Mouse (Mus musculus) gastrocnemius, postnatal 10 days (tissue): ENCODE measurements around the gene Zmat3. TPM values are rescaled to one million over a fixed set of nuclear protein-coding genes. Genes with fewer than 3 reads are reported as not detected.
A peak's percentile ranks its signal among the peaks of the same experiment; 100 is the strongest.

Experiments
- DNase-seq: peaks from one replicate; pipeline ENCODE4 v3.0.0; 2021; ENCODE audit warnings: mixed read lengths
- total RNA-seq, 2 experiments: library from RNA; stranded (reverse); gene quantifications; 2 replicates each; pipeline ENCODE4 v1.2.3; 2021

Gene Zmat3
- total RNA-seq, 2 experiments from 2014 or later = 11.2 to 13.2 TPM

DNA sequence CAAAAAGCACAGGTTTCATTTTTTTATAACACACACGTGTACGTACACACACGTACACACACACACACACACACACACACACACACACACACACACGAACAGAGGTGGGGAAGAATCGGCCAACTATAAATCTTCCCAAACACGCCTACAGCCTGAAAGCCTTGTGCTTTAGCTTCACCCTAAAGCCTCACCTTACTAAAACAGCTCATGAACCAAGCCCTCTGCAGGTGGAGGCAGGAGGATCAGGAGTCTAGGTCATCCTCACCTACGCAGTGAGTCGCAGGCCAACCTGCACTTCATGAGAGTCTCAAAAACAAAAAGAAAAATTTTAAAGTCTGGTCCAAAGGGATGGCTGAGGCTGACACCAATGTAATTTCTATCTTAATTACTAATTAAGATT is 6.7 kb upstream of the Zmat3 start:
- no peak for DNase-seq

DNA sequence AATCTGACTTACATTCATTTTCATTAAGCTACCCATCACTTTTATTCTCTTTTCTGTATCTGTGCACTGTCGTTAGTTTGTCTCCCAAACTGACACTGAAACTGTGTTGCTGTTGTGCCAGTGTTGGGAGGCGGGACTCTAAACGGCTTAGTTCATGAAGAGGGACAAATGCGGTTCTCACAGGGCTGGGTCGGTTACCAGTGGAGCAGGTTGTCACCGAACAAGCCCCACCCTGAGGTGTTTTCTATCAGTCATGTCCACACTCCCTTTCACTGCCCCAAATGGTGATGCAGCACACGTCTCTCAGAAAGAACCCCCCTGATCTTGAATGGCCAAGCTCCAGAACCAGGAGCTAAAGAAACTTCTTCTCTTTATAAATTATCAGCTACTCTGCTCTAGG is 6.1 kb upstream of the Zmat3 start:
- DNase-seq = no peak

DNA sequence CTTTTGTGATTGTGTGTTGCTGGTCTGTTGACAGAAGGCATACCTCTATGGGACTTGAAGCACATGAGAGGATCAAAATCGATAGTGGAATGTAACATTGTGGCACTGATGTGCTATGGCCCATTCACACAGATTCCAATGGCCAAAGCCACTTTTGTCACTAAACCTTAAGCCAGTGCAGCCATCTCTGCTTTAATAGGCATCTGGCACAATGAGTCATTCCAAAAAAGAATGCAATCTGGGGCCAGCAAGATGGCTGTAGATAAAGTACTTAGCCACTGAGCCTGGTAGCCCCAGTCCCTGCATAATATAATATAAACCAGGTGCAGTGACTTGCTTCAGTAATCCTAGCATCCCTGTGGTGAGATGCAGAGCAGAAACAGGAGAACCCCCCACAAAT is 1.7 kb upstream of the Zmat3 start:
- no peak for DNase-seq

DNA sequence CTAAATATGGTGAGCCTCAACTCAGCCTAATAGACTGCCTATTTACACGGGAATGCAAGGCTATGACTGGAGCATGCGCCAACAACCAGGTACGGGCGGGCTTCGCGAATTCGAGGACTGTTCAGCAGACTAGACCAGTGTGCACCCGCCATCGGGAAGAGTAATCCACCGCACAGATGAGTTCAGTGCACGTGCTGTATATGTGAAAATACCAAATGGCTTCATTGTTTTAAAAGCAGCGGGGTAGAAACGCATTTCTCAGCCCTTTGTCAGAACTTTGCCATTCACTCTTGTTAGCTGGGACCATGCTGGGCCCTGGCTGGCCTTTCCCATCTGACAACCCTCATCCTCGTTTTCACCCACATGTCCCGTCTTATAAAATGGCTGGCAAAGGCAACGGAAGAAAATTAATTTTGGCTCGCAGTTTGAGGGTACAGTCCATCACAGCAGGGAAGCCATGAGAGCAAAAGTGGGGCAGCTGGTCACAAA is 476 bp upstream of the Zmat3 start:
- DNase-seq = no peak

DNA sequence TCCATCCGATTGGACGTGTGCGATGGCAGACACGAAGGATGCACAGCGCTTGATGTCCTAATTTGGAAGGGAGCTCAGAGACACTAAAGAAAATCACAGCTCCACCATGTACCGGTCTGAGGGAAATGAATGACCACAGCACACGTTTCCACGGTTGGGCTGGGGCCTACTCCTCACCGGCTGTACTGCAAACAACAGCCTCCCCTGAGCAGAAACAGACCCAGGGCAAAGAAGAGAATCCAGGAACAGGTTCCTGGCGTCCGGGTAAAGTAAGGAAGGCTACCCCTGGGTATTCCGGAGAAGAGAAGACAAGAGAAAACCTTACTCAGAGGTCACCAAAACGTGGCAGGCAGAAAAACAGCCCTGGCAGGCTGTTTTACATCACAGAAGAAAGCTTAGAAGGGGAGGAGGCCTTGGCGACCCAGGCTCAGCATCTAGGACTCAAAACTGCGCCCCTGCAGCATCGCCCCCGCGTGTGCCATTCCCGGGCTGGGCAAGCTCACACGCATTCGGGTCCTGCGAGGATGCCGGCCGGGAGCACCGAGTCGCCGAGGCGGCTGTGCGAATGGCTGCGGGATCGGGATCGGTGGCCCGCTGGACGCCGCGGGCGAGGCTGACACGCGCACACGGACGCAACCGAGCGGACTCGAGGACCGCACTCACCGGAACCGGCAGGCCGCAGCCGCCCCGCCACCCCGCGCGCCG is 821 bp downstream of the Zmat3 start:
- no peak for DNase-seq

DNA sequence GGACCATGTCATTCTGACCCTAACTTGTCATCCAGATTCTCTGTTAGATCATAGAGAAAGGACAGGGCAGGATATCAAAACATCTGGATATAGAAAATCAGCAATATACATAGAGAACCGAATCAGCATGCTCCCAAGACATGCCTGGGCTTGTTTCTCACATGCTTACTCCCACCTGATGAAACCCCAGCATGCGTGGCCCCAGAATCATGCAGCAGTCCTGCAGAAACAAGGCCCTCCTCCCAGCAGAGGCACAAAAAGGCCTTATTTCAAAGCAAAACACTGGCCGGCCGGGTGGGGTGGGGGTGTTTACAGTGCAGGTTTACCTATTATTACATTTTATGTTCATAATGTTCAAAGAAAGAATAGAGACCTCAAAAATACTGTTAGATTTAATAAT is 1.6 kb downstream of the Zmat3 start:
- DNase-seq = no peak

DNA sequence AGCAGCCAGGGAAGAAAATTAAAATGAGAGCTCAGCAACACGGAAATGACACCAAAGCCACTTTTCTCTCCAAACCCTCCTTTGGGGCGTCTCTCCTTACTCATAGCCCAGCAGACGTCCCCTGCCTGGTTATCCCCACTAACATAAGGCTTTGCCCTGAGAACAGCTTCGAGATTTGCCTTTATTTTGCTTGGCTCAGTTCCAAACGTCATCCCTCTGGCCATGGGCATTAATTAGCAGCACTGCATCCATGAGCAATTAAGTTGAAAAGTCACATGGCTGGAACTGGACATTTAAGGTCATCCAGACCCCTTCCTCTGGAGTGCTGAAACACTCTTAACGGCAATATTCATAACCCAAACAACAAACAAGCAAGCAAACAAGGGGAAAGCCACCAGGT is 4.6 kb downstream of the Zmat3 start:
- no peak for DNase-seq

DNA sequence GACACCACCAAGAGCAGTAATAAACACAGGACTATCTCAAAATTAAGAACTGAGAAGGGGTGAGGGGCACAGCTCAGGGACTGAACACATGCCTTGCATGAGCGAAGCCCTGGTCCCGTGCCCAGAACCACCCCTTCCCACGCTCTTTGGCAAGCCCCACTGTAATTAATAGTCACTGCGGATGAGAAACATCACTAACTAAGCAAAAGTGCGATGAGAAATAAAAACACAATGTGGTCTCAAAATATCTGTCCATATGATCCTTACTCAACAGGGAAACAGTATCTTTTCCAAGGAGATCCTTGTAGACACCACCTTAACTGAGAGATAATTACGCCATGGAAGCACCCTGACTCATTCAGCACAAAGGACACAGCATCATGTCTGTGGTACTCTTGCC is 17.9 kb downstream of the Zmat3 start:
- no peak for DNase-seq

DNA sequence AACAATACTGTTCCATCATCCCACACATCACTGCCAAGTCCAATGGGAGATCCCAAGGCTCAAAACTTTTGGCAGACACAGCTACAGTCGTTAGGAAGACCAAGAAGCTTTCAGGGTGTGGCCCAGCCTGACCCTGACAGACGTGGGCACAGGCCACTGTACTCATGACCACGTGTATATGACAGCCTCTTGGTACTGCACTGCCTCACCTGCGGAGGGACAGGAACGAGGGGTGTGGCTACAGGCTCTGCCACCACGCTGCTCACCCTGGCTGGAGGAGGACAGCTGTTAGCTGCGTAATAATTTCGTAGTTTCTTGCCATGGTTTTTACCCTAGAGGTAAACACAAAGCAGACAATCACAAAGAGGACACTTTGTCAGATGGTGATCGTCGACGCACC is 20.6 kb downstream of the Zmat3 start:
- DNase-seq = no peak

DNA sequence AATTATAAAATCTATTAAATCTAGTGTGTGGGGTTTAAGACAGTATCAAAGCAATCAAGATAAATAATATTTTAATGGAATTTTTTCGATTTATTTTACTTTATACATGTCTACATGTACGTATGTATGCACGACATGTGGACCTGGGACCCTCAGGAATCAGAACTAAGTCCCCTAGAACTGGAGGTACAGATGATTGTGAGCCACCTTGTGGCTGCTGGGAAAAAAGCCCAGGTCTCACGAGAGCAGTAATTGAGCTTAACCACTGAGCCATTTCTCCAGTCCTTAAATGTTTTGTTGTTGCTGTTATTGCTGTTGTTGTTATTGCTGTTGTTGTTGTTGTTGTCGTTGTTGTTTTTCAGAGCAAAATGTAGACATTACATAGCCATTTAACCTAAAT is 21.0 kb downstream of the Zmat3 start:
- no peak for DNase-seq

DNA sequence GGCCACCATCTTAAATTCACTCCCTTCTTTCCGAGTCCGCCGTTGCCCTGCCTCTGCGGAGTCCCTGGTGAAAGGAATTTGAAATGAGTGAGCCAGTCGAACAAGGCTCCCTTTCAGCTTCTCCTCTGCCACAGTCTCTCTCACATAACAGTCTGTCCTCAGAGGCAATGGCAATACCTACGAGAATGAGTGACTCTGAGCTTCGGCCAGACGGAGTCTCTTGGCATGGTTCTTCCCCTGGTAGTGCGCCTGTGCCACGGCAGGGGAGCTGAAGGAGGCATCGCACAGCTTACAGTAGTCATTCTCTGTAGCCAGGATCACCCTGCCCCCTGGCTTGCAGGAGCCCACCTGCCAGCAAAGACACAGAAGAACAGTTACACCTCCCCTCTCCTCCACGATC is 22.4 kb downstream of the Zmat3 start:
- DNase-seq = no peak

DNA sequence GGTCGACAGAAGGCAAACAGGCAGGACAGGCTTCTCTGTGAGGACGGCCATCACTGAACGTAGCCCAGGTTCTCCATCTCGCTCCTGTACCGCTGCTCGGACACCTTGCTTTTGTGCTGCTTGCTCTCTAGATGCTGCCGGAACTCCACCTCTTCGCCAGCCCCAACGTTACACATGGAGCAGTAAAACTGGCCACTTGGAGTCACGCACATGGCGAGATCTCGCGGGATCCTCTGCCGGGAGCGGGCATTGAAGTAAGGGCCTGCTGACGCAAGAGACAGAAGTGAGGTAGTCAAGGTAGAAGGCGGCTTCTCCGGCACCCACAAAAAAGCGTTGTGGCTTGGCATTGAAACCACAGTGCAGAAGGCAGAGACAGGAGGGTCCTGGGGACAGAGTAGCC is 24.4 kb downstream of the Zmat3 start:
- no peak for DNase-seq

DNA sequence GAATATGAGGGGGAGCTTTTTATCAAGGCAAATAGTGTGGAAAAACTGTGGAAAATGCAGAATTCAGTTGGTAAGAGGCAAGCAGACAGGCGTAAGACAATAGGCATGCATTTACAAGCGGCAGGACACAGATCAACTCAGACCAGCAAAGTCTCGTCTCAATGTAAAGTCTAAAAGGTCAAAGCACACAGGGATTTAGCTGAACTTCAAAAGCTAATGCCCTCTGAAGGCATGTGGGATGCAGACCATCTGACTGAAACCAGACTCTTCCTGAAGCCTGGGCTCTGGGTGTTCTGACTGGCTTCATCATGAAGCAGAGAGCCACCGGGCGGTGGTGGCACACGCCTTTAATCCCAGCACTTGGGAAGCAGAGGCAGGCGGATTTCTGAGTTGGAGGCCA is 27.6 kb downstream of the Zmat3 start:
- DNase-seq = no peak

DNA sequence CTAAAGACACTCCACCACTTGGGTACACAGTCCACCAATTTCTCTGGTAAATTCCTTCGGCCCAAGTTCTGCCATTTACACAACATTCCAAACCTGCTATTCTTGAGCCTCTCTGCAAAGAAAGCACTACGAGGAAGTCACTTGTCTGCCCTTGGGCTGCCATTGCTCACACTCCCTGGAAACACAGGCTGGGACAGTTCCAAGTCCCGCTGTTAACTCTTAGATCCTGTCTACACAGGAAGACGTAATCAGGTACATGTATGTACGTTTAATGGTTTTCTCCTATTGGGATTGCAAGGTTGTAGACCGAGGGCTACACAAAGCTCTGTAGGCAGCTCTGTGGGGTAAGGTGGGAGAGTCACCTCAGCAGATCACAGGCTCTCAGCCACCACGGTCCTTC is 28.0 kb downstream of the Zmat3 start:
- DNase-seq = no peak

DNA sequence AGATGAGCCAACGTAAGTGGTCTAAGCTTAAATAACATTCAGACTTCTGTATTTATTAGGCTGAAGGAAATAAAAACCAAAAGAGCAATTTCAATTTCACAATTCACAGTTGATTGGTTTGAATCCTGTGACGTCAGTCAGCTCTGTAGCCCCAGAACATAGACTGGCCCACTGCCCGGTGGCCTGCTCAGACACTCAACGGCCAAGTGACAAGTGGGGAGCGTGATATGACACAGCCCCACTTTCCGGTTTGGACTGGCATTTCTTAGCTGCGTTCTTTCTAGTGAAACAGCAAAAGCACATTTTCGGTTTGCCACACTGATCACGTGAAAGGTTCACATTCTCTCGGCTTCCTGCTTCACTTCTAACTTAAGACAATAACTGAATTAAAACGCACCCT is 30.9 kb downstream of the Zmat3 start:
- DNase-seq = peak; percentile 26

DNA sequence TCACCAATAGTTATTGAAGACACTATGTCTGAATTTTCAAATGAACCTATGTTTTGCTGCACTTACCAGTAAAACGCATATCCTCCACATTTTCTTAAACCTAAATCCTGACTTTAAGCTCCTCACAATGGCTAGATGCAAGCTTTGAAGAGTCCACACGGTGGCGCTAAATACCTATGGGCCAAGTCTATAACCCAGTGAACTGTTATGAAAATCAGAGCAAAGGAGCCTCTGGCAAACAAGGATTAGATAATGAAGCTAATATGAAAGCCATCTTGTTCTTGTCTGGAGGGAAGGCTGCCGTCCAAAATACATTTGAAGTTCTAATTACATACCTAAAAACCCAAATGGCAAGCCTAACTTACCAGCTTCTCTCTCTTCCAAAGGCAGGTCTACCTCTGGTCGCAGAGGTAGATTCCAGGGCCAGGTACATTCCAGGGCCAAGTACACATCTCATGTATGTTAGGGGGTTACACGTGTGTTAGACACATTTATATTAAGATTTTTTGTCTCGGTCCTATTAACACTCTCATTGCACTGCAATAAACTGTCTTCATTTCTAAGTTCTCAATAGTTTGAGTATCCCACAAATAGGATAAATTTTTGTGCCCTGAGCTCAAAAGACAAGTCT is 32.2 kb downstream of the Zmat3 start:
- DNase-seq = peak; percentile 75

DNA sequence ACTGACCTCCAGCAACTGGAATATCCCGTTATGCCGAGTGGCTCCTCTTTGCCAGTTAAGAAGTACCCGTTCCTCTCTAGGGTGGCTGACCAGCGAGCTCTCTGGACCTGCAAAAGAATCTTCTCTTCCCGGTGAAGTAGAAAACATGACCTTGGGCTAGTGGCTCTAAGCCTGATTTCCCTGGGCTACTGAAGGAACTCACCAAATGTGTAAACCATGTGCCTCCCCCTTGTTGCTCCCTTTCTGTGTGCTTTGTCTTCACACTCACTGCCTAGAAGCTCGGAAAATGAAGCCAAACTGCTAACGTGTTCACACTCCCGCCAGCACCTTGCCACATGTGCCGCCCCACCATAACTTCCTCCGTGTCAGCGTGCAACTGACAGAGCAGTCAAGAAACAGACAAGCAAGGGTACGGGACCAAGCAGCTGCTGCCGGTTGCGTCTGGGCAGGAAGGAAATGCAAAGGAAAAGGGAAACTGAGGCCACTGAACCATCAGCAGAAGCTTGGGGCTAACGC is 47.9 kb downstream of the Zmat3 start:
- no peak for DNase-seq

DNA sequence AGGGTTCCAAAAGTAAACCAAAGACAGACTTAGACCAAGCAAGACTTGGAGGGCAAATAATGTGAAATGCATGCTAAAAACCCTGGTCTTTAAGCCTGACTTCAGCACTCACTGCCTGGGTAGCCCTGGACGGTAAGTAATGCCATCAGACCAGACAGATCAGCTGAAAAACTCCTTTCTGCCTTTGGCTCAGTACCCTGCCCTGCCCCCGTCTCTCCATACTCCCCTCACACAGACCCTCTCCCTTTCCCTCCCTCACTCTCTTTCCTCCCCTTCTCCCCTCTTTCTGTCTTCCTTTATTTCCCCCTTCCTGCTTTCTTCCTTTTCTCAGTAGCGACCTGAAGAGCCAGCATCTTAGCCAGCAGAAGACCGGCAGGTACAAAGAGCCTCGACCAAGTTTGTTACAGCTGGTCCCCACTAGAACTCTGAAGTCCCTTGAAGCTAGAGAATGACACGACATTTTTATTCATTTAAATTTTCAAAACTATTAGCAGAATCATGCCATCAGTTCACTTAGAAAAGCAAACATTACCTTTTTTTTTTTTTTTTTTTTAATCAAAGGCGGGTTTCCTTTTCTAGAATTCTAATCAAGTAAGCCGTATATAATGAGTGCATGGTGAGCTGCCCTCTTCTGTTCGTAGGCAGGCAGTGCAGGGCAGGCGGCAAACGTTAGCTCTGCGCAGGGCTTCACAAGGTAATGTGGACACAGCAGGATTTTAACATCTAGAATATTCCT is 48.5 kb downstream of the Zmat3 start:
- peak; percentile 20 for DNase-seq

DNA sequence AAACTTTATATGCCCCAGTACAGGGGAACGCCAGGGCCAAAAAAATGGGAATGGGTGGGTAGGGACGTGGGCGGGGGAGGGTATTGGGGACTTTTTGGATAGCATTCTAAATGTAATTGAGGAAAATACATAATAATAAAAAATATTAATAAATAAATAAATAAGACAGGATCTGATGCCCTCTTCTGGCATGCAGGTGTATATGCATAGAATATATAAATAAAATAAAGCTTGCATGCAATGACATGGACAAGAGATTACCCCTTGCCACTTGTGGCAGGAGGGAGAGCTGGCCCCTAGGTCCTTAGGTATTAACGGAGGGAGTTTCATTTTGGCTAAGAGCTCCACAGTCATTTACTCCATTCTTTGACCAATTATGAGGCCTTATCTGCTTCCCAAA is 51.1 kb downstream of the Zmat3 start:
- DNase-seq = no peak

DNA sequence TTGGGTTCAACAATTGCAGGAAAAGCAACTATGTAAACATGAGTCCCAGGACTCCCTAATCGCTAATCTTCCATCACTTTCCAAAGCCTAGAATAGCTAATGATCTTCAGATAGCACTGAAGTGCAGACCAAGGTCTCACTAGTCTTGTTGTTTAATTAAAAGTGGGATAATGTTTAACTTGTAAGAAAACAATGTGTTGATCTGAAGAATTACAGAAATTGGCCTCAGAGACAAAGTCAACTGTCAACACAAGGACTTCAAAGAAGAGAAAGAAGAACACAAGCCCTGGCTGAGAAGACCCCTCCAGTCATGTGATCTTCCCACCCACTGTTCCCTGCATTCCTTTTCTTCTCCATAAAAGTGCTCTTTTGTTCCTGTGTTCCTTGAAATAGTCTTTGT is 61.6 kb downstream of the Zmat3 start:
- no peak for DNase-seq

DNA sequence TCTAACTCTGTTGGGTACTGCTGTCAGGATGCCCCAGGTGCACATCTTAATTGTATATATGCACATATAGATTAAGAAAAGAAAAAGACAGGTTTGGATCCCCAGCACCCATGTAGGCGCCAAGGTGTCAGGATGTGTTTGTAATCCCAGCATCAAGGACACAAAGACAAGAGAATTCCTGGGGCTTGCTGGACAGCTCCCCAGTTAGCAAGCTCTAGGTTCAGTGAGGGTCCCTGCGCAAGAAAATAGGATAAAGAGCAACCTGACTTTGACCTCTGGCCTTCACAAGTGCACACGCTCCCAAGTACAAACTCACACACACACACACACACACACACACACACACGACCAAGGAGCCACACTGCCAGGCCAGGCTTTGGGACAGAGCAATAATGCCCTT is 73.8 kb downstream of the Zmat3 start:
- no peak for DNase-seq
